Mouse (Mus musculus) inflammation-experienced regulatory T-cells (primary cell): Measurements from ENCODE around the gene Nrap. TPM values are rescaled to one million over a fixed set of nuclear protein-coding genes. Genes with fewer than 3 reads are reported as not detected.

Source experiments
- polyA plus RNA-seq, 2 experiments: library from polyadenylated mRNA; unstranded; fragments of 100-300 nt; shearing (Covaris generic); gene quantifications; one replicate each; pipeline ENCODE4 v1.2.1; 2017

Gene Nrap
- under 1 TPM; 0.05 to 0.48 TPM for polyA plus RNA-seq

GRCm38 (mm10) chr19:56389879-56390278, at the start of gene Nrap:
Gene Nrap, minus strand, starts transcription at chr19:56390037.

GRCm38 (mm10) chr19:56396669-56397621, 7.1 kb upstream of the Nrap start, which contains the start of gene Casp7:
Gene Casp7, plus strand, starts transcription at chr19:56397129.

GRCm38 (mm10) chr19:56286866-56287265, 103.0 kb downstream of the Nrap start, which contains the start of gene Habp2:
Gene Habp2, plus strand, starts transcription at chr19:56287137.

Other genes starting within 250 kb of the Nrap start
- gene Habp2, start 102.9 kb downstream of the Nrap start, polyA plus RNA-seq: under 1 TPM in 1 of 2 experiments, not detected in 1; 0.98 TPM
- 10 to 100 TPM; 40.8 to 51.2 TPM for gene Casp7, start 7.1 kb upstream of the Nrap start, polyA plus RNA-seq
- gene Plekhs1, start 71.6 kb upstream of the Nrap start, polyA plus RNA-seq: not detected
- gene Dclre1a, start 158.2 kb upstream of the Nrap start, polyA plus RNA-seq: 10 to 100 TPM in 1 of 2 experiments, 1 to 10 TPM in 1; 8.6 to 11.9 TPM
- 10 to 100 TPM; 18.5 to 22.4 TPM for gene Nhlrc2, start 158.2 kb upstream of the Nrap start, polyA plus RNA-seq